In the genomic region with DNA sequence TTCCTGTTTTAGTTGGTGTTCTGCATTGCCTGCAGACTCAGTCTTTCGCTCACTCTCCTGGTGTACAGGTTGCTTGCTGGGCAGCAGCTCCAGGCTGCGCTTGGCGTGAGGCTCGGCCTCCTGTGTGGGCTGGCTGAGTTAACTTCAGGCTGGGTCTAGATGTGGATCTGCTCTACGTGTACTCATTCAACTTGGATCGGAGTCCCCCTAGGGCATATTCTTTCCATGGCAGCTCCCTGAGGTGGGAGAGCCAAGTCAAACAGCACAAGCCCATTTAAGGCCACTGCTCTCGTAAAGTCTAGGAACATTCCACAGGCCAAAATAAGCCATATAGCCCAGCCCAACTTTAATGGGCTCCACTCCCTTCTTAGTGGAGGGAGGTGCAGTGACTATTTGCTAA, we compare ENCODE assay signal across 23 mouse cellular contexts. TPM values are rescaled to one million over a fixed set of nuclear protein-coding genes. Genes with fewer than 3 reads are reported as not detected.
A peak's percentile ranks its signal among the peaks of the same experiment; 100 is the strongest.
DNase-seq lines count a peak whose midpoint lies in the region; ATAC-seq lines count a peak whose summit lies in the region.
"Had no signal": no experiment of that assay in that cellular context is flagged by ENCODE, and none has a peak within 500 bp of the region (broad histone marks: within the 10 kb centered on the region; RNA-seq: fewer than 3 reads in every experiment).

No protein-coding gene starts in this region.

- no peak overlapping the region for H3K4me2 ChIP-seq in embryonic facial prominence, embryonic 14.5 days (ENCODE audit: low read depth, low read length)
- H3K4me2 ChIP-seq: embryonic facial prominence, embryonic 12.5 days; heart, embryonic 13.5 days; hindbrain, embryonic 12.5 days had no signal

- no peaks in the 10 kb centered on the region for H3K9me3 ChIP-seq in embryonic facial prominence, embryonic 14.5 days (ENCODE audit: control insufficient read depth, low read length)
- no peaks in the 10 kb centered on the region for H3K9me3 ChIP-seq in embryonic facial prominence, embryonic 10.5 days
- H3K9me3 ChIP-seq: embryonic facial prominence, embryonic 12.5 days; G1E; heart, embryonic 13.5 days; hindbrain, embryonic 12.5 days had no signal

- no peaks in the 10 kb centered on the region for H3K27me3 ChIP-seq in embryonic facial prominence, embryonic 14.5 days (replicated peaks; ENCODE audit: control insufficient read depth, insufficient read depth, low read length)
- H3K27me3 ChIP-seq in embryonic facial prominence, embryonic 10.5 days (replicated peaks; ENCODE audit: low read depth, poor library complexity, severe bottlenecking): no peaks in the 10 kb centered on the region
- H3K27me3 ChIP-seq: embryonic facial prominence, embryonic 12.5 days; heart, embryonic 13.5 days; hindbrain, embryonic 12.5 days had no signal

- peak; percentile 23 for DNase-seq in embryonic facial prominence, embryonic 14.5 days (ENCODE audit: low spot score)
- no peak for DNase-seq in embryonic facial prominence, embryonic 10.5 days (ENCODE audit: low spot score)
- peak; percentile 31 for DNase-seq in gastrocnemius, postnatal 25 days
- no peak for DNase-seq in gastrocnemius, adult 8-10 months (ENCODE audit: low spot score in 2 of 2)
- DNase-seq in urinary bladder, postnatal 14 days (ENCODE audit: low spot score): peak; percentile 35
- DNase-seq in urinary bladder, postnatal 25 days (ENCODE audit: low spot score): no peak
- no peak for DNase-seq in left cerebral cortex, adult 11 months (ENCODE audit: low spot score)
- DNase-seq: adrenal gland, postnatal 10 days; B cell, adult 2 months; cerebellum, adult 11 months; cerebellum, adult 8-10 months; cerebellum, postnatal 14 days; embryo, embryonic 11 days; heart, postnatal 4 days had no signal

- H3K4me3 ChIP-seq in embryonic facial prominence, embryonic 14.5 days (ENCODE audit: low read depth, low read length): no peak overlapping the region
- H3K4me3 ChIP-seq in embryonic facial prominence, embryonic 10.5 days: no peak overlapping the region
- H3K4me3 ChIP-seq: embryonic facial prominence, embryonic 12.5 days; heart, embryonic 13.5 days; hindbrain, embryonic 12.5 days had no signal

- H3K36me3 ChIP-seq in embryonic facial prominence, embryonic 14.5 days (ENCODE audit: control insufficient read depth, insufficient read depth, low read length): no peaks in the 10 kb centered on the region
- no peaks in the 10 kb centered on the region for H3K36me3 ChIP-seq in embryonic facial prominence, embryonic 10.5 days (replicated peaks)
- H3K36me3 ChIP-seq: embryonic facial prominence, embryonic 12.5 days; heart, embryonic 13.5 days; hindbrain, embryonic 12.5 days had no signal

- no peaks in the 10 kb centered on the region for H3K4me1 ChIP-seq in embryonic facial prominence, embryonic 14.5 days (ENCODE audit: control insufficient read depth, insufficient read depth, low read length)
- no peaks in the 10 kb centered on the region for H3K4me1 ChIP-seq in embryonic facial prominence, embryonic 10.5 days
- H3K4me1 ChIP-seq: embryonic facial prominence, embryonic 12.5 days; heart, embryonic 13.5 days; hindbrain, embryonic 12.5 days had no signal

- no peak for ATAC-seq in embryonic facial prominence, embryonic 14.5 days (ENCODE audit: low read depth)
- ATAC-seq: CD4-positive, CD25-positive, alpha-beta regulatory T cell, adult 4 months; forebrain, embryonic 14.5 days; hindbrain, embryonic 16.5 days; inflammation-experienced regulatory T-cells, adult 6 months had no signal

- 69% methylated on average over 7 of the region's 7 CpGs for WGBS in embryonic facial prominence, embryonic 14.5 days
- WGBS in embryonic facial prominence, embryonic 10.5 days: 81% methylated on average over 7 of the region's 7 CpGs

- no peak overlapping the region for H3K9ac ChIP-seq in embryonic facial prominence, embryonic 14.5 days (ENCODE audit: low read depth, low read length)
- H3K9ac ChIP-seq: embryonic facial prominence, embryonic 12.5 days; heart, embryonic 13.5 days; hindbrain, embryonic 12.5 days had no signal

- no peak overlapping the region for H3K27ac ChIP-seq in embryonic facial prominence, embryonic 14.5 days (replicated peaks; ENCODE audit: low read depth, low read length)
- H3K27ac ChIP-seq in embryonic facial prominence, embryonic 10.5 days (replicated peaks): no peak overlapping the region
- H3K27ac ChIP-seq: embryonic facial prominence, embryonic 12.5 days; heart, embryonic 13.5 days; hindbrain, embryonic 12.5 days had no signal

RNA-seq across cellular contexts. Expression of a gene that starts 18.0 kb away (rescaled TPM):
- 42.3 and 44.6 TPM in 2 replicates for polyA plus RNA-seq in embryonic facial prominence, embryonic 14.5 days (2014; fragmentation: Nextera tagmentation; extraction: Ambion mirVana)
- polyA plus RNA-seq in embryonic facial prominence, embryonic 10.5 days (2016; fragmentation: Nextera tagmentation; extraction: Ambion mirVana): 30.3 and 31.6 TPM in 2 replicates
- 10 to 100 TPM; 33.5 to 35.7 TPM for total RNA-seq in gastrocnemius, postnatal 25 days (2021)
- total RNA-seq in gastrocnemius, adult 8-10 months (2022): 10 to 100 TPM; 39.0 to 44.3 (median 40.7) TPM

RNA-seq across cellular contexts. Expression of a gene that starts 26.3 kb away (rescaled TPM):
- 12.3 and 12.6 TPM in 2 replicates for polyA plus RNA-seq in embryonic facial prominence, embryonic 14.5 days (2014; fragmentation: Nextera tagmentation; extraction: Ambion mirVana)
- 4.7 and 4.8 TPM in 2 replicates for polyA plus RNA-seq in embryonic facial prominence, embryonic 10.5 days (2016; fragmentation: Nextera tagmentation; extraction: Ambion mirVana)
- total RNA-seq in gastrocnemius, postnatal 25 days (2021): 10 to 100 TPM; 27.4 to 32.8 TPM
- 100 to 1,000 TPM in 2 of 4 experiments, 10 to 100 TPM in 2; 85.9 to 102 (median 98.0) TPM for total RNA-seq in gastrocnemius, adult 8-10 months (2022)
- total RNA-seq: G1E; granulocyte monocyte progenitor cell, adult 5-6 weeks had no signal
- polyA plus RNA-seq: G1E had no signal

Comparison
In these comparisons a context has a peak if more than half of its experiments do, and no peak if none do; other contexts are left out.
1. DNase-seq: peak in embryonic facial prominence, embryonic 14.5 days (single experiment), gastrocnemius, postnatal 25 days (single experiment) and urinary bladder, postnatal 14 days (single experiment); none in embryonic facial prominence, embryonic 10.5 days (single experiment), gastrocnemius, adult 8-10 months (0 of 2), urinary bladder, postnatal 25 days (single experiment) and left cerebral cortex, adult 11 months (single experiment).